Mouse (Mus musculus) embryonic facial prominence, embryonic 11.5 days (tissue): ENCODE measurements around the gene Rhot1. TPM values are rescaled to one million over a fixed set of nuclear protein-coding genes. Genes with fewer than 3 reads are reported as not detected.
A peak's percentile ranks its signal among the peaks of the same experiment; 100 is the strongest.

Source experiments
- ATAC-seq: fragments of 200-750 bp; cut with Nextera tagmentation; replicated peaks from 2 replicates; pipeline ENCODE4 v1.8.0; 2017; ENCODE audit warnings: low read depth; ENCODE audit not compliant: insufficient number of reproducible peaks, low FRiP score, low TSS enrichment
- DNase-seq: peaks from one replicate; pipeline ENCODE4 v3.0.0-alpha.2; 2015; ENCODE audit warnings: low spot score
- H3K27ac ChIP-seq: fragments of 300-500 bp; sonication (generic); replicated peaks from 2 replicates; pipeline ENCODE4 v1.5.1; 2014; ENCODE audit warnings: mild to moderate bottlenecking, low read depth, low read length, control low read depth
- H3K27me3 ChIP-seq: fragments of 300-500 bp; sonication (generic); 2 replicates; pipeline ENCODE4 v1.6.1; 2014; ENCODE audit warnings: mild to moderate bottlenecking, low read length, moderate library complexity, mixed read lengths; ENCODE audit not compliant: control insufficient read depth, insufficient read depth
- H3K36me3 ChIP-seq: fragments of 300-500 bp; sonication (generic); replicated peaks from 2 replicates; pipeline ENCODE4 v1.6.1; 2014; ENCODE audit warnings: low read depth, mild to moderate bottlenecking, low read length, moderate library complexity, mixed read lengths; ENCODE audit not compliant: control insufficient read depth, insufficient read depth
- H3K4me1 ChIP-seq: fragments of 300-500 bp; sonication (generic); 2 replicates; pipeline ENCODE4 v1.6.1; 2014; ENCODE audit warnings: low read length, mixed read lengths; ENCODE audit not compliant: control insufficient read depth, insufficient read depth
- H3K4me2 ChIP-seq: fragments of 300-500 bp; sonication (generic); 2 replicates; pipeline ENCODE4 v1.6.1; 2014; ENCODE audit warnings: low read depth, mild to moderate bottlenecking, control low read depth, low read length, moderate library complexity
- H3K4me3 ChIP-seq: fragments of 300-500 bp; sonication (generic); 2 replicates; pipeline ENCODE4 v1.5.1; 2014; ENCODE audit warnings: low read depth, low read length, control low read depth
- H3K9ac ChIP-seq: fragments of 300-500 bp; sonication (generic); replicated peaks from 2 replicates; pipeline ENCODE4 v1.6.1; 2014; ENCODE audit warnings: mild to moderate bottlenecking, control low read depth, low read length
- H3K9me3 ChIP-seq: fragments of 300-500 bp; sonication (generic); replicated peaks from 2 replicates; pipeline ENCODE4 v1.6.1; 2016; ENCODE audit warnings: mild to moderate bottlenecking, low read length, inconsistent platforms, mixed read lengths; ENCODE audit not compliant: control insufficient read depth
- WGBS: fragments of 180-500 bp; shearing (Covaris S2); extraction: QIAGEN DNeasy Blood & Tissue Kit; methylation state at CpG from one replicate; pipeline ENCODE4 v1.1.7; 2014; 5-methylcytosine and 5-hydroxymethylcytosine counted together
- polyA plus RNA-seq: library from polyadenylated mRNA; unstranded; fragments of >200 nt; fragmentation: Nextera tagmentation; extraction: Ambion mirVana; gene quantifications from 2 replicates; pipeline ENCODE4 v1.2.1, GENCODE M21; 2014

The Rhot1 gene
- polyA plus RNA-seq, 1 experiment from 2014 or later, result 73.1 TPM

GRCm38 (mm10) chr11:80315743-80316639 lies 107.2 kb downstream of the Rhot1 start:
- no peaks in the 10 kb centered on the region for H3K36me3 ChIP-seq
- no peak overlapping the region for H3K27ac ChIP-seq
- H3K4me2 ChIP-seq, result no peak overlapping the region
- H3K9me3 ChIP-seq, result no peaks in the 10 kb centered on the region
- H3K4me1 ChIP-seq, result no peaks in the 10 kb centered on the region; the same call in 1 of the 2 replicates
- peak; percentile 71 for ATAC-seq
- no peak overlapping the region for H3K9ac ChIP-seq
- H3K4me3 ChIP-seq, result no peak overlapping the region
- H3K27me3 ChIP-seq, result no peaks in the 10 kb centered on the region
- 45% methylated on average over 10 of the region's 10 CpGs for WGBS
- DNase-seq, result no peak

Other genes with a start within 250 kb of the Rhot1 start
- 92.7 and 108 TPM in 2 replicates for gene Utp6, start 246.6 kb upstream of the Rhot1 start, polyA plus RNA-seq
- 21.0 and 27.5 TPM in 2 replicates for gene Suz12, start 215.9 kb upstream of the Rhot1 start, polyA plus RNA-seq
- gene Crlf3, start 128.0 kb upstream of the Rhot1 start, polyA plus RNA-seq, result 53.8 and 57.1 TPM in 2 replicates
- 20.3 and 22.5 TPM in 2 replicates for gene Atad5, start 119.6 kb upstream of the Rhot1 start, polyA plus RNA-seq
- gene Tefm, start 66.8 kb upstream of the Rhot1 start, polyA plus RNA-seq, result 28.4 and 29.6 TPM in 2 replicates
- 0.60 and 0.88 TPM in 2 replicates for gene Adap2, start 54.9 kb upstream of the Rhot1 start, polyA plus RNA-seq
- gene Rnf135, start 25.2 kb upstream of the Rhot1 start, polyA plus RNA-seq, result 4.5 and 6.0 TPM in 2 replicates
- 3.2 and 4.0 TPM in 2 replicates for gene Rhbdl3, start 91.9 kb downstream of the Rhot1 start, polyA plus RNA-seq
- gene 5730455P16Rik, start 169.0 kb downstream of the Rhot1 start, polyA plus RNA-seq, result 20.7 and 23.5 TPM in 2 replicates
- gene Zfp207, start 174.3 kb downstream of the Rhot1 start, polyA plus RNA-seq, result 370 and 383 TPM in 2 replicates
- 333 and 348 TPM in 2 replicates for gene Psmd11, start 219.6 kb downstream of the Rhot1 start, polyA plus RNA-seq